Mouse (Mus musculus) lung, adult 2 months (tissue): Measurements from ENCODE around the gene Pigw. TPM values are rescaled to one million over a fixed set of nuclear protein-coding genes. Genes with fewer than 3 reads are reported as not detected.

Experiments
- DNase-seq: peaks from one replicate; pipeline ENCODE4 v3.0.0; 2022
- H3K4me1 ChIP-seq: fragments of 200-500 bp; 2 replicates; pipeline ENCODE4 v1.6.1; 2011; ENCODE audit warnings: low read length; ENCODE audit not compliant: control insufficient read depth, insufficient read depth
- H3K4me3 ChIP-seq: fragments of 200-500 bp; replicated peaks from 2 replicates; pipeline ENCODE3; 2011; ENCODE audit warnings: low read depth, mild to moderate bottlenecking, control low read depth, low read length; ENCODE audit errors: extremely low read depth
- CTCF ChIP-seq: fragments of 200-500 bp; IDR thresholded peaks from 2 replicates; pipeline ENCODE4 v1.5.1; 2011; ENCODE audit warnings: mild to moderate bottlenecking, low read length, control low read depth; ENCODE audit not compliant: insufficient read depth
- POLR2A ChIP-seq: fragments of 200-500 bp; IDR thresholded peaks from 2 replicates; pipeline ENCODE4 v1.6.1; 2011; ENCODE audit warnings: low read depth, mild to moderate bottlenecking, control low read depth, low read length, borderline replicate concordance; ENCODE audit errors: extremely low read depth
- WGBS: fragments of 180-500 bp; shearing (Covaris S2); methylation state at CpG from one replicate; pipeline ENCODE4 v1.1.7; 2018; 5-methylcytosine and 5-hydroxymethylcytosine counted together
- polyA plus RNA-seq: library from polyadenylated mRNA; depleted of rRNA; stranded (reverse); fragments of >200 nt; gene quantifications from 2 replicates; pipeline ENCODE4 v1.2.3, GENCODE M21; 2012; rRNA removed

The Pigw gene
- polyA plus RNA-seq, 1 experiment, result 2.3 TPM

DNA sequence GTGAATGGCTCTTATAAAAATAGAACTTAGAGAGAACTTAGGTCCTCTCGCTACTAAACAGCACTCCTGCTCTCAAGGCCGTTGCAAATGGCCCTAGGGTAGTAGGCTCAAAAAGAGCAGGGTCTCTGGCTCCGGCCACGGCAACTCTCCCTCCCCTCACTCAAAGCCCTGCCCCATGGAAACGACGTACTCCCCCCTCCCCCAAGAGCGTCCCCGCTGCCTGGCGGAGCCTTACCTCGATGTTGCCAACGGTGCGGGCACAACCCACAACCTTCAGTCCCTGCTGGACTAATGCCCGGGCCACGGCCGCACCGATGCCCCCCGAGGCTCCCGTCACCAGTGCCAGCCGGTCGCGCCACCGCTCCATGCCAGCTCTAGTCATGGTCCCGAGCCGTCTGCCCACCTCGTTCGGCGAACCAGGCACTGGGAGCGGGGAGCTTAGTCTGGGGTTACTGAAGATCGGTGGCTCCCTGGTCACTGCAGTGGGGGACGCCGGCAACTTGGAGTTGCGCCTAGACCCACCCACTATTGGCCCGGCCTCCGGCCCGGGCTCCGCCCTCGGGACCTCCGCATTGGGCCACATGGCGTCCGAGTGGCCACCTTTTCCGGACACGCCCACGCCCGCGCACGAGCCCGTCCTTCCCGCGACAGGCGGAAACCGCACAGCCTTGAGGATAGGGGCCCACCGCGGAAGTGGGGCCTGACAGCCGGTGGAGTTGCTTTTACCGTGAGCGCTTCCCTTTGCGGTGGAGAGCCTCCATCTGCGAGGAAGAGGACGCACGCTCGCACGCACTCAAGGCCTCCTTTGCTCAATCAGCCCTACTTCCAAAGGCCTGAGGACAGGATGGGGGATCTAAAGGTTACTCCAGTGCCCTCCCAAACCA, 51.3 kb downstream of the Pigw start, which contains the start of gene Dhrs11:
Gene Dhrs11, minus strand, starts transcription at position 479 of the 884 bp plus-strand sequence.
- under 1% methylated on average over 62 of the region's 62 CpGs for WGBS
- DNase-seq, result peak; percentile 96
- Histone ChIP-seq H3K4me3 (peak within 1 kb of the TSS; percentile 89), H3K4me1 (peaks cover 4% of the 10 kb centered on the region; the same call in 1 of the 2 replicates)
- TF ChIP-seq POLR2A, result peak; percentile 39; the same call in 1 of the 2 replicates
- TF ChIP-seq CTCF, result no peak

DNA sequence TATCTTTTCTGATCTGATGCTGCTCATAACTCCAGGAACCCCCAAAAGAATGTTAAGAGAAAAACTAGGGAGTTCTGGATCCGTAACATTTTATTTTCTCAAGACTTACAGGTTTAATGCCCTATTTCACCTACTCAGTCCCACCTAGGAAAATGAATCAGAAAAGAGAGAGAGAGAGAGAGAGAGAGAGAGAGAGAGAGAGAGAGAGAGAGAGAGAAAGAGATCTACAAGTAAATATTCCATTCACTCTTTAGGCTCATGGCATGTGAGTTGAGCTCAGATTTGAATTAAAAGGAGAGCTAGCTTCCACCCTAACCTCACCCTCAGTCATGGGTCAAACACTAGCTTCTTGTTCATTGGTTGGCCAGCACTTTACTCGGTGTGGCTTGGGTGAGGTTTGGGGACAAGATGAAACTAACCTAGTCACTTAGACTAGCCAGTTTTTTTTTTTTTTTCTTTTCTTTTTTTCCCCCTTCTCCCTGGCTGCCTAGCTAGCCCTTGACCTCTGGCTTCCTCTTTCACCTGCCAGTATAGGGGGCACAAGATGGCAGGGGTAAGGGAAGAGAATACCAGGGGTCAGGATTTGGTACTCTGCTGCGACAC, 52.1 kb downstream of the Pigw start:
- Histone ChIP-seq H3K4me1 (peaks cover 4% of the 10 kb centered on the region; the same call in 1 of the 2 replicates), H3K4me3 (peak overlapping the region; percentile 89)
- TF ChIP-seq POLR2A (no peak), CTCF (no peak)
- WGBS, result 47% methylated on average over 3 of the region's 3 CpGs
- no peak for DNase-seq

DNA sequence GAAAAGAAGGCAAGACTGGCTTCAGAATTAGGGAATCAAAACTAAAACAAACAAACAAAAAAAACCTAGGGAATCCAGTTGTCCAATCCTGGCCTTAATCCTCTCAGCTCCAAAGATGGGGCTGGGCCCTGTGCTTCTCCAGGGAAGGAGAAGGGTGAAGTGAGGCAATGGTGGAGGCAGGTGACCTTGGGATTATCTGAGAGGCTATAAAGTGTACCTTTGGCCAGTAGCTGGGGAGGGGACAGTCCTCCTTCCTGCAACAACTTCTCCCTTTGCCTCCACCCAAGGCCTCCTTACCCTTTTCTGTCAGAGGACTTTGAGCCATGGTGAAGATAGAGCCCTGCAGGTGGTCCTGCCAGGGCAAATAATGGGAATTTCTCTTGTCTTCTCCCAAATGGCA, 52.6 kb downstream of the Pigw start:
- TF ChIP-seq CTCF, result no peak
- TF ChIP-seq POLR2A, result no peak
- no peak overlapping the region for H3K4me3 ChIP-seq
- H3K4me1 ChIP-seq, result peaks cover 4% of the 10 kb centered on the region; the same call in 1 of the 2 replicates
- no peak for DNase-seq

Other genes with a start within 250 kb of the Pigw start
- gene Mrm1, start 60.8 kb downstream of the Pigw start, polyA plus RNA-seq, result 7.2 and 8.7 TPM in 2 replicates
- 19.5 and 21.3 TPM in 2 replicates for gene Dhrs11, start 51.3 kb downstream of the Pigw start, polyA plus RNA-seq
- 28.1 and 42.2 TPM in 2 replicates for gene Ggnbp2, start 9.5 kb downstream of the Pigw start, polyA plus RNA-seq
- gene Myo19, start 137 bp downstream of the Pigw start, polyA plus RNA-seq, result 6.9 and 8.0 TPM in 2 replicates
- gene Znhit3, start 36.1 kb upstream of the Pigw start, polyA plus RNA-seq, result 6.5 and 7.7 TPM in 2 replicates
- 143 and 190 TPM in 2 replicates for gene Car4, start 77.5 kb upstream of the Pigw start, polyA plus RNA-seq